Mouse (Mus musculus) CH12.LX (cell line): Measurements from ENCODE around the gene Abcf2. TPM values are rescaled to one million over a fixed set of nuclear protein-coding genes. Genes with fewer than 3 reads are reported as not detected.

ENCODE experiments used
- DNase-seq: peaks from one replicate; pipeline ENCODE4 v3.0.0-alpha.2; 2013; ENCODE audit errors: extremely low read depth
- H3K27ac ChIP-seq: 2 replicates; pipeline ENCODE4 v1.5.1; 2012; ENCODE audit warnings: low read depth, mild to moderate bottlenecking, control low read depth, moderate library complexity; ENCODE audit not compliant: insufficient read depth
- H3K27me3 ChIP-seq: replicated peaks from 2 replicates; pipeline ENCODE3; 2012; ENCODE audit warnings: inconsistent platforms
- H3K36me3 ChIP-seq, 2 experiments: replicated peaks in 1 of 2; 2 replicates each; pipeline versions ENCODE3 to v1.6.1; 2012; ENCODE audit warnings: inconsistent platforms in 1 of 2, low read length in 1 of 2, mild to moderate bottlenecking in 1 of 2, mixed read lengths in 1 of 2, moderate library complexity in 1 of 2; ENCODE audit not compliant: control insufficient read depth in 1 of 2, insufficient read depth in 1 of 2
- H3K4me1 ChIP-seq, 2 experiments: 2 replicates each; pipeline ENCODE4 v1.6.1; 2012; ENCODE audit warnings: inconsistent platforms in 1 of 2, moderate library complexity in 1 of 2; ENCODE audit not compliant: insufficient read depth in 2 of 2, control insufficient read depth in 1 of 2
- H3K4me2 ChIP-seq: 2 replicates; pipeline ENCODE4 v1.6.1; 2012; ENCODE audit warnings: low read depth, mild to moderate bottlenecking, control low read depth; ENCODE audit not compliant: poor library complexity, insufficient read depth, severe bottlenecking
- H3K4me3 ChIP-seq, 3 experiments: fragments of 150-350 bp in 1 of 3; sonication (generic) in 1 of 3; replicated peaks in 1 of 3; 2 replicates each; pipeline versions ENCODE3 to v1.5.1; 2011 to 2012; ENCODE audit warnings: low read depth in 2 of 3, low read length in 2 of 3, mild to moderate bottlenecking in 2 of 3, moderate library complexity in 2 of 3, control low read depth in 1 of 3, improper control_type of control experiment in 1 of 3, inconsistent platforms in 1 of 3, mixed read lengths in 1 of 3; ENCODE audit not compliant: poor library complexity in 1 of 3
- H3K79me2 ChIP-seq: replicated peaks from 2 replicates; pipeline ENCODE4 v1.6.1; 2012; ENCODE audit warnings: mild to moderate bottlenecking, moderate library complexity; ENCODE audit not compliant: control insufficient read depth, poor library complexity, insufficient read depth, severe bottlenecking; ENCODE audit errors: extremely low read depth
- H3K9ac ChIP-seq: 2 replicates; pipeline ENCODE4 v1.6.1; 2012; ENCODE audit warnings: low read depth, mild to moderate bottlenecking, control low read depth, moderate library complexity; ENCODE audit not compliant: insufficient read depth
- H3K9me3 ChIP-seq: replicated peaks from 2 replicates; pipeline ENCODE3; 2012; ENCODE audit warnings: low read length, inconsistent platforms, mixed read lengths
- CTCF ChIP-seq, 2 experiments: IDR thresholded peaks in 1 of 2; conservative IDR thresholded peaks in 1 of 2; 2 replicates each; pipeline ENCODE4 v1.5.1; 2011 to 2012; ENCODE audit warnings: low read depth in 2 of 2, low read length in 2 of 2, improper control_type of control experiment in 1 of 2, inconsistent platforms in 1 of 2, mild to moderate bottlenecking in 1 of 2, moderate library complexity in 1 of 2
- ELF1 ChIP-seq: IDR thresholded peaks from 2 replicates; pipeline ENCODE4 v1.6.1; 2014; ENCODE audit warnings: low read depth, mild to moderate bottlenecking, inconsistent platforms, low read length, improper control_type of control experiment
- HCFC1 ChIP-seq: IDR thresholded peaks from 2 replicates; pipeline ENCODE4 v1.6.1; 2012; ENCODE audit warnings: low read depth, mild to moderate bottlenecking, inconsistent platforms, low read length, improper control_type of control experiment
- JUND ChIP-seq: conservative IDR thresholded peaks from 2 replicates; pipeline ENCODE4 v1.6.1; 2011; ENCODE audit warnings: low read depth, low read length, improper control_type of control experiment
- KAT2A ChIP-seq: IDR thresholded peaks from 2 replicates; pipeline ENCODE4 v1.6.1; 2012; ENCODE audit warnings: low read length, improper control_type of control experiment, inconsistent platforms; ENCODE audit not compliant: insufficient replicate concordance
- MEF2A ChIP-seq: IDR thresholded peaks from 2 replicates; pipeline ENCODE4 v1.6.1; 2014; ENCODE audit warnings: low read depth, mild to moderate bottlenecking, inconsistent platforms, low read length, improper control_type of control experiment, borderline replicate concordance
- MYC ChIP-seq: IDR thresholded peaks from 2 replicates; pipeline ENCODE4 v1.6.1; 2011; ENCODE audit warnings: low read depth, mild to moderate bottlenecking, improper control_type of control experiment, low read length
- NELFE ChIP-seq: IDR thresholded peaks from 2 replicates; pipeline ENCODE4 v1.6.1; 2011; ENCODE audit warnings: low read depth, low read length, improper control_type of control experiment
- PAX5 ChIP-seq: IDR thresholded peaks from 2 replicates; pipeline ENCODE4 v1.6.1; 2012; ENCODE audit warnings: low read length, inconsistent platforms, mixed read lengths
- POLR2A ChIP-seq: IDR thresholded peaks from 2 replicates; pipeline ENCODE4 v1.6.1; 2011; ENCODE audit warnings: low read depth, mild to moderate bottlenecking, improper control_type of control experiment, low read length
- POLR2AphosphoS2 ChIP-seq: IDR thresholded peaks from 2 replicates; pipeline ENCODE4 v1.6.1; 2011; ENCODE audit warnings: low read depth, low read length, improper control_type of control experiment
- RAD21 ChIP-seq: IDR thresholded peaks from 2 replicates; pipeline ENCODE4 v1.6.1; 2011; ENCODE audit warnings: low read depth, mild to moderate bottlenecking, low read length, improper control_type of control experiment, moderate library complexity
- SIN3A ChIP-seq: IDR thresholded peaks from 2 replicates; pipeline ENCODE4 v1.6.1; 2012; ENCODE audit warnings: low read length, improper control_type of control experiment, inconsistent platforms
- SMC3 ChIP-seq: IDR thresholded peaks from 2 replicates; pipeline ENCODE4 v1.6.1; 2011; ENCODE audit warnings: low read depth, low read length, improper control_type of control experiment
- TCF12 ChIP-seq: IDR thresholded peaks from 2 replicates; pipeline ENCODE4 v1.6.1; 2014; ENCODE audit warnings: low read depth, mild to moderate bottlenecking, inconsistent platforms, low read length, improper control_type of control experiment
- USF1 ChIP-seq: IDR thresholded peaks from 2 replicates; pipeline ENCODE4 v1.6.1; 2014; ENCODE audit warnings: low read depth, mild to moderate bottlenecking, inconsistent platforms, low read length, improper control_type of control experiment
- ZKSCAN1 ChIP-seq: IDR thresholded peaks from 2 replicates; pipeline ENCODE4 v1.6.1; 2012; ENCODE audit warnings: low read depth, inconsistent platforms, low read length, improper control_type of control experiment, borderline replicate concordance
- dilution Hi-C: fragments of 300-500 bp; cut with MboI; formaldehyde crosslinking; loops from 2 replicates; pipeline ENCODE4 v1.14.3; 2020; ENCODE audit warnings: low sequenced_read_pairs; ENCODE audit not compliant: extremely low pct_unique_long_range_greater_than_20kb, extremely low pct_ligation_motif_present
- in situ Hi-C: fragments of 300-500 bp; cut with MboI; formaldehyde crosslinking; loops from 3 replicates; pipeline ENCODE4 v1.14.3; 2019; ENCODE audit warnings: low sequenced_read_pairs, low pct_ligation_motif_present, low pct_unique_long_range_greater_than_20kb, mixed read lengths
- polyA plus RNA-seq: library from polyadenylated mRNA; unstranded; fragments of >175 nt; gene quantifications from 2 replicates; pipeline ENCODE4 v1.2.1, GENCODE M21; 2012; ENCODE audit warnings: low read depth; ENCODE audit not compliant: insufficient read length
- total RNA-seq, 2 experiments: library from RNA; depleted of rRNA; stranded (reverse); fragments of 300-350 nt in 1 of 2; fragments of >200 nt in 1 of 2; gene quantifications; 2 replicates each; pipeline ENCODE4 v1.2.3; 2012 to 2014

Abcf2 gene
- total and polyA plus RNA-seq, 3 experiments = 118 to 162 (median 162) TPM

DNA sequence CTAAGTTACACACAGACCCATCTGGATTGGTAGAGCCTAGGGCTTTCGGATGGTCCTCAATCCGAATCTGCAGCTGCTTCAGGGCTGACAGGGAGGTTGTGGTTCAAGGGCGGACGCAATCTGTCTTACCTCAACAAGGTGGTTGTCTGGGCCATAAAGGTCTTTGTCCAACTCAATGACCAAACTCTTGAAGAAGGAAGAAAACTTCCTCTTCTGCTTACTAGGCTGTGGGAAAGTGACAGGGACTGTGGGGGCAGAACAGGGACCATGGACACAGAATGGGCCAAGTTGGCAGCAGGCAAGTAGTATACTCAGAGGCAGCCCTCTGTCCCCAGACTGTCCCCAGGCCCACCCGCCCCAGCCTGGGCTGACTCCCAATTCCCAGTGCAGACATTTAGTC, 18.0 kb upstream of the Abcf2 start:
- dilution Hi-C loops = no loop called here
- Histone ChIP-seq H3K79me2 (no peaks in the 10 kb centered on the region), H3K36me3 (peaks cover 45 to 63% of the 10 kb centered on the region in 2 experiments), H3K27ac (no peak overlapping the region), H3K9ac (no peak overlapping the region), H3K4me3 (no peak overlapping the region), H3K9me3 (no peaks in the 10 kb centered on the region), H3K4me1 (peaks cover 0 to 20% of the 10 kb centered on the region in 2 experiments; a peak in 2 of 4 replicates), H3K27me3 (peaks cover 22% of the 10 kb centered on the region)
- in situ Hi-C loops = no loop called here
- no peak for DNase-seq
- TF ChIP-seq SIN3A (no peak), MEF2A (no peak), HCFC1 (no peak), PAX5 (no peak), SMC3 (no peak), JUND (no peak), NELFE (no peak), MYC (no peak), POLR2AphosphoS2 (no peak), RAD21 (no peak), CTCF (conservative IDR thresholded peaks at IDR 0.05 in 1 of 2, IDR thresholded peaks at IDR 0.05 in 1 of 2; ENCODE audit: low read depth in 2 of 2, low read length in 2 of 2) (no peak), KAT2A (no peak), ZKSCAN1 (no peak), TCF12 (no peak), ELF1 (no peak), USF1 (no peak), POLR2A (no peak)
- TF ChIP-seq, all 38 proteins: peak for 0
- no peak overlapping the region for H3K4me2 ChIP-seq

DNA sequence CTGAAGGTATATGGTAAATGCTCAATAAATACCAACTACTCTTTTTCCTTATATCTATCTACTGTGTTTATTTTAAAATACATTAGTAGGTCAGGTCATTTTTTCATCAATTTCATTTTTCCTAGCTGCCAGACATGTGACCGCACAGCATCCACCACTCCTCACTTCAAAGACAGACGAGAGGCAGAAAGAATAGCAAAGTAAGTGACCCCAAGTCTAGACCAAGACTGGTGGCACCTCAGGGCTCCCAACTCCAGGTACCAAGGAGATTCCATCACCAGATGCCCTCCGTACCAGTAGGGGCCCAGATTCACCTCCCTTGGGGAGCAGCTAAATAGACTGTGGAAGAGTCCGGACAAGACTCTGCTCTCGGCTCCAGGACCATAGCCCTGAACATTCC, 17.1 kb upstream of the Abcf2 start:
- no peak overlapping the region for H3K4me2 ChIP-seq
- H3K9ac ChIP-seq = no peak overlapping the region
- H3K27ac ChIP-seq = no peak overlapping the region
- H3K9me3 ChIP-seq = no peaks in the 10 kb centered on the region
- TF ChIP-seq CTCF (conservative IDR thresholded peaks at IDR 0.05 in 1 of 2, IDR thresholded peaks at IDR 0.05 in 1 of 2; ENCODE audit: low read depth in 2 of 2, low read length in 2 of 2) = no peak
- TF ChIP-seq POLR2A = no peak
- peaks cover 0 to 20% of the 10 kb centered on the region in 2 experiments; a peak in 2 of 4 replicates for H3K4me1 ChIP-seq
- H3K36me3 ChIP-seq = peaks cover 54 to 72% of the 10 kb centered on the region in 2 experiments
- no peaks in the 10 kb centered on the region for H3K79me2 ChIP-seq
- DNase-seq = no peak
- no peak overlapping the region for H3K4me3 ChIP-seq
- in situ Hi-C loops = no loop called here
- dilution Hi-C loops = no loop called here
- peaks cover 14% of the 10 kb centered on the region for H3K27me3 ChIP-seq
